Mouse (Mus musculus): ENCODE data around the gene Grhl1. TPM values are rescaled to one million over a fixed set of nuclear protein-coding genes. Genes with fewer than 3 reads are reported as not detected.
"Not testable (repeated sequence)": the region's sequence is repeated elsewhere in the genome, so short reads cannot be mapped to it uniquely, and the experiment has no call there.

Grhl1 gene
- polyA plus RNA-seq, 1 experiment from 2014 or later = 0.87 TPM

- no peak for ATAC-seq (replicated peaks; ENCODE audit: low FRiP score, low TSS enrichment, low read depth)
- WGBS = 72% methylated on average over 12 of the region's 12 CpGs
- H3K27me3 ChIP-seq (replicated peaks; ENCODE audit: control insufficient read depth, insufficient read depth, low read length) = no peaks in the 10 kb centered on the region
- H3K4me3 ChIP-seq (ENCODE audit: low read depth, low read length) = no peak overlapping the region
- no peaks in the 10 kb centered on the region for H3K36me3 ChIP-seq (ENCODE audit: control insufficient read depth, insufficient read depth, low read length)
- H3K9me3 ChIP-seq (ENCODE audit: control insufficient read depth, low read length) = no peaks in the 10 kb centered on the region
- no peak overlapping the region for H3K9ac ChIP-seq (ENCODE audit: low read length)
- no peak for DNase-seq (ENCODE audit: low spot score)
- no peak overlapping the region for H3K4me2 ChIP-seq (ENCODE audit: low read length)
- H3K27ac ChIP-seq (ENCODE audit: low read depth) = no peak overlapping the region
- H3K4me1 ChIP-seq (replicated peaks; ENCODE audit: control insufficient read depth, insufficient read depth, low read length) = no peaks in the 10 kb centered on the region
Measured at GRCm38 (mm10) chr12:24623486-24624251, 51.6 kb downstream of the Grhl1 start.

- no peak overlapping the region for H3K27ac ChIP-seq (ENCODE audit: low read depth)
- DNase-seq (ENCODE audit: low spot score) (no peak), ATAC-seq (replicated peaks; ENCODE audit: low FRiP score, low TSS enrichment, low read depth) (no peak)
- H3K36me3 ChIP-seq (ENCODE audit: control insufficient read depth, insufficient read depth, low read length) = no peaks in the 10 kb centered on the region
- H3K9me3 ChIP-seq (ENCODE audit: control insufficient read depth, low read length) = no peaks in the 10 kb centered on the region
- no peak overlapping the region for H3K9ac ChIP-seq (ENCODE audit: low read length)
- H3K27me3 ChIP-seq (replicated peaks; ENCODE audit: control insufficient read depth, insufficient read depth, low read length) = no peaks in the 10 kb centered on the region
- WGBS = 89% methylated on average over 5 of the region's 5 CpGs
- no peak overlapping the region for H3K4me3 ChIP-seq (ENCODE audit: low read depth, low read length)
- H3K4me2 ChIP-seq (ENCODE audit: low read length) = no peak overlapping the region
- H3K4me1 ChIP-seq (replicated peaks; ENCODE audit: control insufficient read depth, insufficient read depth, low read length) = no peaks in the 10 kb centered on the region
Measured at GRCm38 (mm10) chr12:24626401-24626800, 54.3 kb downstream of the Grhl1 start.

- no peak overlapping the region for H3K9ac ChIP-seq (ENCODE audit: low read length)
- H3K4me1 ChIP-seq (replicated peaks; ENCODE audit: control insufficient read depth, insufficient read depth, low read length) = no peaks in the 10 kb centered on the region
- DNase-seq (ENCODE audit: low spot score) (no peak), ATAC-seq (replicated peaks; ENCODE audit: low FRiP score, low TSS enrichment, low read depth) (no peak)
- H3K27ac ChIP-seq (ENCODE audit: low read depth) = no peak overlapping the region
- no peak overlapping the region for H3K4me2 ChIP-seq (ENCODE audit: low read length)
- H3K9me3 ChIP-seq (ENCODE audit: control insufficient read depth, low read length) = no peaks in the 10 kb centered on the region
- no peaks in the 10 kb centered on the region for H3K27me3 ChIP-seq (replicated peaks; ENCODE audit: control insufficient read depth, insufficient read depth, low read length)
- H3K36me3 ChIP-seq (ENCODE audit: control insufficient read depth, insufficient read depth, low read length) = no peaks in the 10 kb centered on the region
- WGBS = 59% methylated on average over 3 of the region's 3 CpGs
- no peak overlapping the region for H3K4me3 ChIP-seq (ENCODE audit: low read depth, low read length)
Measured at GRCm38 (mm10) chr12:24627215-24627614, 55.1 kb downstream of the Grhl1 start.

GRCm38 (mm10) chr12:24630220-24630619, 58.1 kb downstream of the Grhl1 start:
- H3K4me3 ChIP-seq (ENCODE audit: low read depth, low read length) = no peak overlapping the region
- WGBS = 76% methylated on average over 1 of the region's 1 CpGs
- ATAC-seq (replicated peaks; ENCODE audit: low FRiP score, low TSS enrichment, low read depth) (no peak), DNase-seq (ENCODE audit: low spot score) (no peak)
- H3K36me3 ChIP-seq (ENCODE audit: control insufficient read depth, insufficient read depth, low read length) = no peaks in the 10 kb centered on the region
- H3K9ac ChIP-seq (ENCODE audit: low read length) = no peak overlapping the region
- H3K4me1 ChIP-seq (replicated peaks; ENCODE audit: control insufficient read depth, insufficient read depth, low read length) = no peaks in the 10 kb centered on the region
- H3K9me3 ChIP-seq (ENCODE audit: control insufficient read depth, low read length) = no peaks in the 10 kb centered on the region
- no peaks in the 10 kb centered on the region for H3K27me3 ChIP-seq (replicated peaks; ENCODE audit: control insufficient read depth, insufficient read depth, low read length)
- no peak overlapping the region for H3K27ac ChIP-seq (ENCODE audit: low read depth)
- H3K4me2 ChIP-seq (ENCODE audit: low read length) = no peak overlapping the region

GRCm38 (mm10) chr12:24632404-24632803, 60.3 kb downstream of the Grhl1 start:
- DNase-seq (ENCODE audit: low spot score) (no peak), ATAC-seq (replicated peaks; ENCODE audit: low FRiP score, low TSS enrichment, low read depth) (no peak)
- H3K4me2 ChIP-seq (ENCODE audit: low read length) = no peak overlapping the region
- H3K36me3 ChIP-seq (ENCODE audit: control insufficient read depth, insufficient read depth, low read length) = no peaks in the 10 kb centered on the region
- no peaks in the 10 kb centered on the region for H3K27me3 ChIP-seq (replicated peaks; ENCODE audit: control insufficient read depth, insufficient read depth, low read length)
- WGBS = 65% methylated on average over 4 of the region's 4 CpGs
- no peak overlapping the region for H3K27ac ChIP-seq (ENCODE audit: low read depth)
- H3K9me3 ChIP-seq (ENCODE audit: control insufficient read depth, low read length) = no peaks in the 10 kb centered on the region
- H3K9ac ChIP-seq (ENCODE audit: low read length) = no peak overlapping the region
- no peak overlapping the region for H3K4me3 ChIP-seq (ENCODE audit: low read depth, low read length)
- no peaks in the 10 kb centered on the region for H3K4me1 ChIP-seq (replicated peaks; ENCODE audit: control insufficient read depth, insufficient read depth, low read length)

- H3K4me1 ChIP-seq (replicated peaks; ENCODE audit: control insufficient read depth, insufficient read depth, low read length) = no peaks in the 10 kb centered on the region
- no peak for ATAC-seq (replicated peaks; ENCODE audit: low FRiP score, low TSS enrichment, low read depth)
- no peak for DNase-seq (ENCODE audit: low spot score)
- H3K9ac ChIP-seq (ENCODE audit: low read length) = no peak overlapping the region
- no peak overlapping the region for H3K4me2 ChIP-seq (ENCODE audit: low read length)
- no peak overlapping the region for H3K27ac ChIP-seq (ENCODE audit: low read depth)
- H3K9me3 ChIP-seq (ENCODE audit: control insufficient read depth, low read length) = no peaks in the 10 kb centered on the region
- no peak overlapping the region for H3K4me3 ChIP-seq (ENCODE audit: low read depth, low read length)
- no peaks in the 10 kb centered on the region for H3K27me3 ChIP-seq (replicated peaks; ENCODE audit: control insufficient read depth, insufficient read depth, low read length)
- WGBS = 71% methylated on average over 1 of the region's 1 CpGs
- no peaks in the 10 kb centered on the region for H3K36me3 ChIP-seq (ENCODE audit: control insufficient read depth, insufficient read depth, low read length)
Measured at GRCm38 (mm10) chr12:24633753-24634191, 61.7 kb downstream of the Grhl1 start.

- no peaks in the 10 kb centered on the region for H3K9me3 ChIP-seq (ENCODE audit: control insufficient read depth, low read length)
- H3K9ac ChIP-seq (ENCODE audit: low read length) = no peak overlapping the region
- DNase-seq (ENCODE audit: low spot score) (no peak), ATAC-seq (replicated peaks; ENCODE audit: low FRiP score, low TSS enrichment, low read depth) (no peak)
- no peak overlapping the region for H3K4me2 ChIP-seq (ENCODE audit: low read length)
- no peaks in the 10 kb centered on the region for H3K4me1 ChIP-seq (replicated peaks; ENCODE audit: control insufficient read depth, insufficient read depth, low read length)
- 74% methylated on average over 4 of the region's 4 CpGs for WGBS
- H3K36me3 ChIP-seq (ENCODE audit: control insufficient read depth, insufficient read depth, low read length) = no peaks in the 10 kb centered on the region
- no peak overlapping the region for H3K4me3 ChIP-seq (ENCODE audit: low read depth, low read length)
- H3K27ac ChIP-seq (ENCODE audit: low read depth) = no peak overlapping the region
- H3K27me3 ChIP-seq (replicated peaks; ENCODE audit: control insufficient read depth, insufficient read depth, low read length) = no peaks in the 10 kb centered on the region
Measured at GRCm38 (mm10) chr12:24634212-24634611, 62.1 kb downstream of the Grhl1 start.

- H3K9ac ChIP-seq (ENCODE audit: low read length) = no peak overlapping the region
- no peaks in the 10 kb centered on the region for H3K9me3 ChIP-seq (ENCODE audit: control insufficient read depth, low read length)
- no peaks in the 10 kb centered on the region for H3K36me3 ChIP-seq (ENCODE audit: control insufficient read depth, insufficient read depth, low read length)
- no peak overlapping the region for H3K27ac ChIP-seq (ENCODE audit: low read depth)
- H3K4me1 ChIP-seq (replicated peaks; ENCODE audit: control insufficient read depth, insufficient read depth, low read length) = no peaks in the 10 kb centered on the region
- no peak overlapping the region for H3K4me3 ChIP-seq (ENCODE audit: low read depth, low read length)
- no peak overlapping the region for H3K4me2 ChIP-seq (ENCODE audit: low read length)
- DNase-seq (ENCODE audit: low spot score) (no peak), ATAC-seq (replicated peaks; ENCODE audit: low FRiP score, low TSS enrichment, low read depth) (no peak)
- 87% methylated on average over 3 of the region's 3 CpGs for WGBS
- H3K27me3 ChIP-seq (replicated peaks; ENCODE audit: control insufficient read depth, insufficient read depth, low read length) = no peaks in the 10 kb centered on the region
Measured at GRCm38 (mm10) chr12:24634648-24635047, 62.6 kb downstream of the Grhl1 start.

GRCm38 (mm10) chr12:24638787-24639186, 66.7 kb downstream of the Grhl1 start:
- not testable (repeated sequence) for H3K4me3 ChIP-seq (ENCODE audit: low read depth, low read length); H3K36me3 ChIP-seq (ENCODE audit: control insufficient read depth, insufficient read depth, low read length); H3K9ac ChIP-seq (ENCODE audit: low read length); DNase-seq (ENCODE audit: low spot score); H3K4me1 ChIP-seq (replicated peaks; ENCODE audit: control insufficient read depth, insufficient read depth, low read length); H3K27ac ChIP-seq (ENCODE audit: low read depth); H3K9me3 ChIP-seq (ENCODE audit: control insufficient read depth, low read length); ATAC-seq (replicated peaks; ENCODE audit: low FRiP score, low TSS enrichment, low read depth); H3K4me2 ChIP-seq (ENCODE audit: low read length); H3K27me3 ChIP-seq (replicated peaks; ENCODE audit: control insufficient read depth, insufficient read depth, low read length)
- 95% methylated on average over 10 of the region's 10 CpGs for WGBS

Data from intestine, embryonic 14.5 days (tissue).